Mouse (Mus musculus) adrenal gland (tissue): Measurements from ENCODE around the gene Btbd35f7.
"Not testable (repeated sequence)": the region's sequence is repeated elsewhere in the genome, so short reads cannot be mapped to it uniquely, and the experiment has no call there.

Experiments used
- intact Hi-C: fragments of 180-260 bp; cut with DNase I; formaldehyde crosslinking; loops from one replicate; pipeline ENCODE4 v1.15.1; 2025
- long read RNA-seq, 2 experiments: library from polyadenylated mRNA; unstranded; transcript quantifications; one replicate each; pipeline ENCODE4 v2.0.0; 2020; ENCODE audit warnings: borderline replicate concordance in 1 of 2; ENCODE audit not compliant: insufficient replicate concordance in 1 of 2

The Btbd35f7 gene
- long read RNA-seq, experiment 1, result 0 reads
- long read RNA-seq, experiment 2, result 0 reads

- intact Hi-C loops, result not testable (repeated sequence)
Observed at GRCm38 (mm10) chrX:5668767-5669166, at the start of gene Btbd35f7. Btbd35f7 (plus strand) TSS chrX:5669067.
